Mouse (Mus musculus): ENCODE data around the gene Sbf2. TPM values are rescaled to one million over a fixed set of nuclear protein-coding genes. Genes with fewer than 3 reads are reported as not detected.
"Not testable (repeated sequence)": the region's sequence is repeated elsewhere in the genome, so short reads cannot be mapped to it uniquely, and the experiment has no call there.

The Sbf2 gene
- polyA plus RNA-seq, 1 experiment from 2014 or later = 62.2 TPM

DNA sequence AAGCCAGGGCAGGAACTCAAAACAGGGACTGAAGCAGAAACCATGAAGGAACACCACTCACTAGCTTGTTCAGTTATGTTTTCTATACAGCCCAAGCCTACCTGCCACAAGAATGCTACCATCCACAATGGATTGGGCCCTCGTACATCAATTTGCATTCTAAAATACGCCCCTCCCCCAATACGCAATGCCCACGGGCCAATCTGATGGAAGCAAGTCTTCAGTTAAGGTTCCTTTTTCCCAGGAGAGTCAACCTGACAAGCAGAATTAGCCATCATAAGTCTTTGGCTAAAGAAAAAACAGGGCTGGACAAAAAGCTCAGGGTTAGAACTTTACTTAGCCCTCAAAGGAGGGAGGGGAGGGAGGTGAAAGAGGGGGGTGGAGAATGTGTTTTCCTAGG lies 9.2 kb downstream of the Sbf2 start:
- H3K27me3 ChIP-seq = no peaks in the 10 kb centered on the region
- no peak overlapping the region for H3K4me2 ChIP-seq
- no peaks in the 10 kb centered on the region for H3K4me1 ChIP-seq
- H3K9ac ChIP-seq = no peak overlapping the region
- no peaks in the 10 kb centered on the region for H3K9me3 ChIP-seq
- no peak overlapping the region for H3K27ac ChIP-seq
- no peak overlapping the region for H3K4me3 ChIP-seq (replicated peaks)
- 79% methylated on average over 4 of the region's 4 CpGs for WGBS
- ATAC-seq (ENCODE audit: low FRiP score) = no peak
- no peaks in the 10 kb centered on the region for H3K36me3 ChIP-seq (replicated peaks)

DNA sequence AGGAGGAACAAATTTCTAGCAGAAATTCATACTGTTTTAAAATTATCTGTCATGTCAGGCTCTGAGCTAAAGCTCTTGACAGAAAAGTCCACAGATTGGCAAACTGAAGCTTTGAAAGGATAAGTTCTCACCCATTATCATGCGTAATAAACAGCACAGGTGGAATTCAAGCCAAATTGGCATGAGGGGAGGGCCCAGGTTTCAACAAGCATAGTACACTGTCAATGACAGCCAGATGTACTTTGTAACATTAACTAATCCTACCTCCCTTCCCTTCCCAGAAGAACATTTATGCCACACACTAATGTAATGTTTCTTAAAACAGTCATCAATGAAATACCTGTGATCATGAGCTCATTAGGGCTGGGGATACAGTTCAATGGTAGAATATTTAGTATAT lies 17.6 kb downstream of the Sbf2 start:
- Histone ChIP-seq H3K4me1 (no peaks in the 10 kb centered on the region), H3K36me3 (replicated peaks) (peaks cover 7% of the 10 kb centered on the region), H3K27ac (no peak overlapping the region), H3K9ac (no peak overlapping the region), H3K4me2 (no peak overlapping the region), H3K4me3 (replicated peaks) (no peak overlapping the region), H3K9me3 (no peaks in the 10 kb centered on the region), H3K27me3 (no peaks in the 10 kb centered on the region)
- WGBS = 89% methylated on average over 1 of the region's 1 CpGs
- no peak for ATAC-seq (ENCODE audit: low FRiP score)

DNA sequence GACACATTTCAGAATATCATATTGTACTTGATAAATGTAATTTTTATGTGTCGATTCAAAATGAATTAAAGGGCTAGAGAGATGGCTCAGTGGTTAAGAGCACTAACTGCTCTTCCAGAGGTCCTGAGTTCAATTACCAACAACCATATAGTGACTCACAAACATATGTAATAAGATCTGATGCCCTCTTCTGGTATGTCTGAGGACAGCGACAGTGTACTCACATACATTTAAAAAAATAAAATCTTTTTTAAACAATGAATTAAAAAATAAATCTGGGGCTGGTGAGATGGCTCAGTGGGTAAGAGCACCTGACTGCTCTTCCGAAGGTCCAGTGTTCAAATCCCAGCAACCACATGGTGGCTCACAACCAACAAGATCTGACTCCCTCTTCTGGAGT lies 20.7 kb downstream of the Sbf2 start:
- H3K27me3 ChIP-seq; H3K36me3 ChIP-seq (replicated peaks); H3K4me2 ChIP-seq; ATAC-seq (ENCODE audit: low FRiP score); H3K9me3 ChIP-seq; H3K27ac ChIP-seq; H3K4me1 ChIP-seq; H3K4me3 ChIP-seq (replicated peaks); H3K9ac ChIP-seq: not testable (repeated sequence)
- WGBS = 96% methylated on average over 3 of the region's 3 CpGs

- 85% methylated on average over 1 of the region's 1 CpGs for WGBS
- H3K27me3 ChIP-seq = no peaks in the 10 kb centered on the region
- no peaks in the 10 kb centered on the region for H3K4me1 ChIP-seq
- H3K4me3 ChIP-seq (replicated peaks) = no peak overlapping the region
- no peak overlapping the region for H3K9ac ChIP-seq
- H3K27ac ChIP-seq = no peak overlapping the region
- H3K4me2 ChIP-seq = no peak overlapping the region
- ATAC-seq (ENCODE audit: low FRiP score) = no peak
- no peaks in the 10 kb centered on the region for H3K9me3 ChIP-seq
- H3K36me3 ChIP-seq (replicated peaks) = no peaks in the 10 kb centered on the region
These were observed 27.0 kb downstream of the Sbf2 start for GRCm38 (mm10) chr7:110587721-110588120.

DNA sequence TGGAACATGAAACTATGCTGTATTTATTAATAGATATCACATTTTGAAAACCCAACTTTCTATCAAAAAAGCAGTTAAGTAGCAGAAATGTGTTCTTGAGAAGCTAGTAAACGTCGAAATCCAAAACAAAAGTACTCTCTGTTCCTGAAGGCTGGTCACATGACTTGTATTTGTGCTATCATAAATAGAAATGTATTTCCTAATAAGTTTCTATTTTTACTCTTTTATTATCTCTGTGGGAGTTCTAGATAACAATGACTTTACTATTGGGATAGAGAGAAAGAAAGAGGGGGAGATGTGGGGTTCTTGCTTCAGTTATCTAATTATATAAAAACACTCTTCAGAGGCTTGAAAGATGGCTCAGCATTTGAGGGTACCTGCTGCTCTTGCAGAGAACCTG lies 29.5 kb downstream of the Sbf2 start:
- Histone ChIP-seq H3K9me3 (no peaks in the 10 kb centered on the region), H3K9ac (no peak overlapping the region), H3K4me3 (replicated peaks) (no peak overlapping the region), H3K36me3 (replicated peaks) (no peaks in the 10 kb centered on the region), H3K4me1 (no peaks in the 10 kb centered on the region), H3K27ac (no peak overlapping the region), H3K27me3 (no peaks in the 10 kb centered on the region), H3K4me2 (no peak overlapping the region)
- no peak for ATAC-seq (ENCODE audit: low FRiP score)
- 75% methylated on average over 2 of the region's 2 CpGs for WGBS

DNA sequence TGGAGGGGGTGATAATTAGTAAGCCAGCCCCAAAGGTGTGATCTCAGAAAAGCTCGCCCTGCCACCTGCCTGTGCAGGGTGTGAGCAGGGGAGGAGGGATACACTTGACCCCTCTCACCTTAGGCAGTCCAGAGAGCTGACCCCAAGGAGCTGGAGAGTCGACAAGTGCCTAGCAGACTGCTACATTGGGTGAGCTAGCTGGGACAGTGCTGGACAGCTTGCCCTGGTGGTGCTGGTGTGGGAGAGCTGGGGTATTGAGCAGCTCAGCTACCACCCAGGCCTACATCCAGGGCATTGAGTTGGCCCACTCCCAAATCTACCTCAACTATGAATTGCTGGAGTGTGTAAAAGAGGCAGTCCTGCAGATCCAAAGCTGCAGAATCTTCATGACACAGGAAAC lies 30.6 kb downstream of the Sbf2 start:
- no peak overlapping the region for H3K9ac ChIP-seq
- H3K27ac ChIP-seq = no peak overlapping the region
- H3K4me3 ChIP-seq (replicated peaks) = no peak overlapping the region
- no peak for ATAC-seq (ENCODE audit: low FRiP score)
- no peaks in the 10 kb centered on the region for H3K27me3 ChIP-seq
- H3K4me1 ChIP-seq = no peaks in the 10 kb centered on the region
- WGBS = 90% methylated on average over 2 of the region's 2 CpGs
- H3K36me3 ChIP-seq (replicated peaks) = no peaks in the 10 kb centered on the region
- no peaks in the 10 kb centered on the region for H3K9me3 ChIP-seq
- H3K4me2 ChIP-seq = no peak overlapping the region

DNA sequence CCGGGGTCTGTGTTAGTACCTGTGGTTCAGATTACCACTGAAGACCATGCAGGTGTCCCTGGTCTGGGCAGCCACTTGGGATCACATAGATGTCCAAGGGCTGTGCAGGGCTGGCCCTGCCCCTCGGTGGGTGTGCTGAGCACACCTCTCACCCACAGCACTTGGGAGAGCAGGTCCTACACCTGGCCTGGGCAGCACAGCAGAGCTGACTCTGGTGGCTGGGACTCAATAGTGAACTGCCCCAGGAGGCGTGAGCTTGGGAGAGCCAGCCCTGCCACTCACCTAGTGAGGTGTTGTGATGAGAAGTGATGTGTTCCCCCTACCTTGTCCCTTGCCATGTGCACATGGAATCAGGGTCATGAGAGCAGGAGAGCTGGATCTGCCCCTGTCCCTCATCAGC lies 31.0 kb downstream of the Sbf2 start:
- no peaks in the 10 kb centered on the region for H3K4me1 ChIP-seq
- ATAC-seq (ENCODE audit: low FRiP score) = no peak
- 96% methylated on average over 3 of the region's 3 CpGs for WGBS
- H3K9ac ChIP-seq = no peak overlapping the region
- no peak overlapping the region for H3K4me2 ChIP-seq
- no peak overlapping the region for H3K27ac ChIP-seq
- no peaks in the 10 kb centered on the region for H3K36me3 ChIP-seq (replicated peaks)
- H3K9me3 ChIP-seq = no peaks in the 10 kb centered on the region
- no peaks in the 10 kb centered on the region for H3K27me3 ChIP-seq
- no peak overlapping the region for H3K4me3 ChIP-seq (replicated peaks)

GRCm38 (mm10) chr7:110565815-110566549 lies 48.7 kb downstream of the Sbf2 start:
- Histone ChIP-seq H3K4me3 (replicated peaks) (no peak overlapping the region), H3K9me3 (no peaks in the 10 kb centered on the region), H3K4me1 (no peaks in the 10 kb centered on the region), H3K27ac (no peak overlapping the region), H3K9ac (no peak overlapping the region), H3K36me3 (replicated peaks) (no peaks in the 10 kb centered on the region), H3K27me3 (no peaks in the 10 kb centered on the region), H3K4me2 (no peak overlapping the region)
- no peak for ATAC-seq (ENCODE audit: low FRiP score)
- WGBS = 85% methylated on average over 4 of the region's 4 CpGs

DNA sequence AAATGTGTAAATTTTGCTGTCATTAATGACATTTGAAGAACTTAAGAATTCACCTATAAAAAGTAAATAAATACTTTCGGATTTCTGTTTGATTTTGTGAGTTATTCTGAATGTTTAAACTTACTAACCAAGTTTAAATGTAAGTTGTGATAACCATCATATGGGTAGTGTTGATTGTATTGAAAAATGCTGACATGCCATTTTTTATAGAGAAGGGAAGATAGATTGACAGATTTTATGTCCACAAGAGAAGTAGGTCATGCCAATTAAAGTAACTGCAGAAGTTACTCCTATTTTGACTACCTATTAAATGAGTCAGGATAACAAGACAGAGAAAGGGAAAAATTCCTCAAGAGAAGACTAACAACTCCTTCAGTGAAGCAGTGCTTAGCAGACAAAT lies 53.1 kb downstream of the Sbf2 start:
- Histone ChIP-seq H3K4me1 (no peaks in the 10 kb centered on the region; the same call in 1 of the 2 replicates), H3K27ac (no peak overlapping the region), H3K9ac (no peak overlapping the region), H3K4me3 (replicated peaks) (no peak overlapping the region), H3K36me3 (replicated peaks) (no peaks in the 10 kb centered on the region; the same call in 1 of the 2 replicates), H3K4me2 (no peak overlapping the region), H3K27me3 (no peaks in the 10 kb centered on the region), H3K9me3 (no peaks in the 10 kb centered on the region)
- WGBS = 95% methylated on average over 1 of the region's 1 CpGs
- no peak for ATAC-seq (ENCODE audit: low FRiP score)

DNA sequence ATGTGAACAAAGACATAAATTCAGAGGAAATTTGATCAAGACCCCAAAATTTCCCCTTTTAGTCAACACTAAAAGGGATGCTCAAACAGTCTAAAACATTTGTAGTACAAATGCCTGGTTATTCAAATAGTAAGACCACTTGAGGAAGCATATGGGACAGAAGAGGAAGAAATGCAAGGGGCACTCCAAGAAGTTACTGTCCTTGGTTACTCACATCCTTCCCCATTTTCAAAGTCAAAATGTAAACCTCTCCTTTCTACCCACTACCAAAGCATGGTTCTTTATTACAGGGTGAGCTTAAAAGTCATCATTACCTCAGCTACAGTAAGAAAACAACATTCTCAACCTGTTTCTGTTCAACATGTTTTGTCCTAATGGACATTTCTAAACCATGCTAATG lies 57.7 kb downstream of the Sbf2 start:
- ATAC-seq (ENCODE audit: low FRiP score) = no peak
- H3K9me3 ChIP-seq = no peaks in the 10 kb centered on the region
- no peaks in the 10 kb centered on the region for H3K27me3 ChIP-seq
- H3K4me2 ChIP-seq = no peak overlapping the region
- no peak overlapping the region for H3K27ac ChIP-seq
- no peaks in the 10 kb centered on the region; the same call in 1 of the 2 replicates for H3K36me3 ChIP-seq (replicated peaks)
- H3K4me1 ChIP-seq = no peaks in the 10 kb centered on the region; the same call in 1 of the 2 replicates
- H3K9ac ChIP-seq = no peak overlapping the region
- H3K4me3 ChIP-seq (replicated peaks) = no peak overlapping the region

DNA sequence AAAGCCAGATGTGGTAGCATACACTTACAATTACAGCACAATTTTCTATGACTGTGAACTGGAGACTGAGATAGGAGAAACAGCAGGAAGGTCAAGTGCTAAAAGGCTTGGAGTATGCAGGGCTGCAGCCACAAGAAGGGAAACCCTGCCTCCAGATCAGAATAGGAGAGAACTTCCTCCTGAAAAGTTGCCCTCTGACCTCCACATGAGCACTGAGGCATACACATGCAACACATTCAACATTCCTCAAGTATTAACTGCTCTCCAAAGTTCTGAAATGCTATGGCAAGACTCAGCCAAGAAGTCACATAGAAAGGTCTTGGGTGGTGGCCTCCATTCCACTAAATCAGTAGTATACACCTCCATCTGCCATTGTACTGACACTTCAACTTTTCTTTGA lies 58.5 kb downstream of the Sbf2 start:
- no peak overlapping the region for H3K4me2 ChIP-seq
- no peak for ATAC-seq (ENCODE audit: low FRiP score)
- H3K4me1 ChIP-seq = no peaks in the 10 kb centered on the region; the same call in 1 of the 2 replicates

GRCm38 (mm10) chr7:110555260-110555659 lies 59.5 kb downstream of the Sbf2 start:
- Histone ChIP-seq H3K27ac (no peak overlapping the region), H3K27me3 (no peaks in the 10 kb centered on the region), H3K9me3 (no peaks in the 10 kb centered on the region), H3K36me3 (replicated peaks) (no peaks in the 10 kb centered on the region; the same call in 1 of the 2 replicates), H3K4me2 (no peak overlapping the region), H3K9ac (no peak overlapping the region), H3K4me1 (no peaks in the 10 kb centered on the region; the same call in 1 of the 2 replicates), H3K4me3 (replicated peaks) (no peak overlapping the region)
- ATAC-seq (ENCODE audit: low FRiP score) = no peak
- WGBS = 93% methylated on average over 1 of the region's 1 CpGs

More for the DNA sequence above, 58.5 kb downstream of the Sbf2 start:
- H3K27ac ChIP-seq = no peak overlapping the region
- H3K4me3 ChIP-seq (replicated peaks) = no peak overlapping the region
- H3K9ac ChIP-seq = no peak overlapping the region
- no peaks in the 10 kb centered on the region for H3K27me3 ChIP-seq
- no peaks in the 10 kb centered on the region; the same call in 1 of the 2 replicates for H3K36me3 ChIP-seq (replicated peaks)
- H3K9me3 ChIP-seq = no peaks in the 10 kb centered on the region

GRCm38 (mm10) chr7:110548268-110548667 lies 66.5 kb downstream of the Sbf2 start:
- ATAC-seq (ENCODE audit: low FRiP score) = no peak
- WGBS = 95% methylated on average over 1 of the region's 1 CpGs
- Histone ChIP-seq H3K4me3 (replicated peaks) (no peak overlapping the region), H3K9me3 (no peaks in the 10 kb centered on the region), H3K27me3 (no peaks in the 10 kb centered on the region), H3K9ac (no peak overlapping the region), H3K27ac (no peak overlapping the region), H3K36me3 (replicated peaks) (no peaks in the 10 kb centered on the region), H3K4me2 (no peak overlapping the region), H3K4me1 (no peaks in the 10 kb centered on the region)
